Mouse (Mus musculus) retina, postnatal 7 days (tissue): Measurements from ENCODE around the gene Ppa1.
"Not testable (repeated sequence)": the region's sequence is repeated elsewhere in the genome, so short reads cannot be mapped to it uniquely, and the experiment has no call there.

Experiments
- DNase-seq: peaks from one replicate; pipeline ENCODE4 v3.0.0-alpha.2; 2012; ENCODE audit warnings: low read depth, low spot score

Ppa1 gene

DNA sequence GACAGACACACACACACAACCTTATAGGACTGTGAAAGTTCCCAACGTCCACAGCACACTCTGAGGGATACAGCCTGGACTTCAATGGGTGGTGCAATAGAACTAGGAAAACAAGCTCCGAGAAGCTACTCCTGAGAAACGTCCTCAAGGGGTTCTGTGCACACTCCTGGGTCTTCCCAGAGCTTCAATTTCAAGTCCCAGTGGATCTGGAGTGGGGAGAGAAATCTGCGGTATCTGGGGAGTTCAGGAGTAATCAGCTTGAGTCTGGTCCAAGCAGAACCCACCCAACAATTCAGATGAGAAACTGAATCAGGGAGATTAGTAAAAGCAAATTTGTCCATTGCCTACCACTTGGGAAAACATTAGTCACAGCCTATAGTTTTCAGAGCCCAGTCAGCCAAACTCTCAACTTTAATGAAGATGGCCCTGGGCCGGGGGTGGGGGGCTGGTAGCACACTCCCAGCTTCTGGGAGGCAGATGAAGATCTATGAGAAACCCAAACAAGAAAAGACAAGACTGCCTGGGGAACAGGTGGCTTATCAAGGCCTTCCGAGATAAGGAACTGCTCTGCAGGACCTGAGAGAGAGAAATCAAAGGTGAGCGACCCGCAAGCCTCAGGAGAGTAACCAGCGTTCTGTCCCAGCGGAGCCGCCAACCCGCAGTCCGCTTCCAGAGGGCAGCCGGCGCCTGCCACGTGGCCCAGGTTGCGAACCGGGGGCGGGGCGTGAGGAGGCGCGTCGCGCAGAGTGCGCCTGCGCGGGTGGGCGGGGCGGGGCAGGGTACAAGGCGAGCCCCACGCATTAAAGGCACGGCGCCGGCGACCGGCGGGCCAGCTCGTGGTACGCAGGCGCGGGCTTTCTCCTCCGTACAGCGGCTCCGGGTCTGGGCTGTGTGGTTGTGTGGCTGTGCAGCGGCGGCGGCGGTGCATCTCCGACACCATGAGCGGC lies at the start of gene Ppa1:
TSS of gene Ppa1 (plus strand) at position 763 of the 947 bp plus-strand sequence.
- DNase-seq = peak; percentile 87

GRCm38 (mm10) chr10:61599556-61600114 lies 48.7 kb upstream of the Ppa1 start:
- DNase-seq = no peak

- peak; percentile 53 for DNase-seq
Measured at GRCm38 (mm10) chr10:61602283-61603033, 45.9 kb upstream of the Ppa1 start.

- DNase-seq = no peak
Measured at GRCm38 (mm10) chr10:61604376-61605065, 43.8 kb upstream of the Ppa1 start.

- DNase-seq = not testable (repeated sequence)
Measured at GRCm38 (mm10) chr10:61605381-61605780, 43.0 kb upstream of the Ppa1 start.

- DNase-seq = peak; percentile 39
Measured at GRCm38 (mm10) chr10:61605851-61606250, 42.5 kb upstream of the Ppa1 start.

- DNase-seq = no peak
Measured at GRCm38 (mm10) chr10:61608233-61608632, 40.1 kb upstream of the Ppa1 start.

GRCm38 (mm10) chr10:61610650-61611235 lies 37.6 kb upstream of the Ppa1 start:
- no peak for DNase-seq

DNA sequence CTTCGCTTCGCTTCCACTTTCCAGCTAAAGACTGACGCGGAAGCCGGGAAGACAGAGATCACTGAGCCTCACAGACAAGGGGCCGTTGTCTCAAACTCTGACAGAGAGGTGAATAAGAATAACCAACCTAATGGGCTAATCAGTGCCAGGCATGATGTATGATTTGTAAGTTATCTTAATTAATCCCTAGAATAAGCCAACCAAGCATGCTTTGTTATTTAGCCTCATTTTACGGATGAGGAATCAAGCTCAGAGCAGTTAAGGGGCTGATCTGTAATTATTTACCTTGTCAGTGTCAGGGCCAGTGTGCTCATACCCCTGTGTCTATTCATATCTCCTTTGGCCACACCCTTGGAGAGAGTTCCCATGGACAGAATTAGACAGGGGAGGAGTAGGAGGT lies 34.0 kb upstream of the Ppa1 start:
- no peak for DNase-seq

- DNase-seq = no peak
Measured at GRCm38 (mm10) chr10:61618528-61618927, 29.8 kb upstream of the Ppa1 start.

- no peak for DNase-seq
Measured at GRCm38 (mm10) chr10:61621681-61622080, 26.7 kb upstream of the Ppa1 start.

GRCm38 (mm10) chr10:61623874-61624273 lies 24.5 kb upstream of the Ppa1 start:
- DNase-seq = not testable (repeated sequence)

DNA sequence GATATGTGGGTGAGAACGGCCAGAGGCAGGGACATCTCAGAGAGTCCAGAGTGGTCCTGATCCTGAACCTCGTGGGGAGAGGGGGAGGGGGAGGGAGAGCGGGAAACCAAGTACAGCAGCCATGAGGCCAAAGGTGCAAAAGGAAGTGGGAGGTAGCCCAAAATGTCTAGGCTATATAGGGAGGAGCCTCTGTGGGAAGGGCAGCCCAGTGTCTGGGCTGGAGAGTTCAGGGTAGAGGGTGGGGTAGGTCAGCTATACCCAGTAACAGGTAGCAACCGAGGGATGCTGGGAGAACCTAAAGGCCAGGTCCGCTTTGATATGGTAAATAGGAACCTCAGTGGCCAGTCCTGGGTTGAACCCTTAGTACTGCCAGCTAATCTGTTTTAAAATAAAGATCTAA lies 23.6 kb upstream of the Ppa1 start:
- no peak for DNase-seq

DNA sequence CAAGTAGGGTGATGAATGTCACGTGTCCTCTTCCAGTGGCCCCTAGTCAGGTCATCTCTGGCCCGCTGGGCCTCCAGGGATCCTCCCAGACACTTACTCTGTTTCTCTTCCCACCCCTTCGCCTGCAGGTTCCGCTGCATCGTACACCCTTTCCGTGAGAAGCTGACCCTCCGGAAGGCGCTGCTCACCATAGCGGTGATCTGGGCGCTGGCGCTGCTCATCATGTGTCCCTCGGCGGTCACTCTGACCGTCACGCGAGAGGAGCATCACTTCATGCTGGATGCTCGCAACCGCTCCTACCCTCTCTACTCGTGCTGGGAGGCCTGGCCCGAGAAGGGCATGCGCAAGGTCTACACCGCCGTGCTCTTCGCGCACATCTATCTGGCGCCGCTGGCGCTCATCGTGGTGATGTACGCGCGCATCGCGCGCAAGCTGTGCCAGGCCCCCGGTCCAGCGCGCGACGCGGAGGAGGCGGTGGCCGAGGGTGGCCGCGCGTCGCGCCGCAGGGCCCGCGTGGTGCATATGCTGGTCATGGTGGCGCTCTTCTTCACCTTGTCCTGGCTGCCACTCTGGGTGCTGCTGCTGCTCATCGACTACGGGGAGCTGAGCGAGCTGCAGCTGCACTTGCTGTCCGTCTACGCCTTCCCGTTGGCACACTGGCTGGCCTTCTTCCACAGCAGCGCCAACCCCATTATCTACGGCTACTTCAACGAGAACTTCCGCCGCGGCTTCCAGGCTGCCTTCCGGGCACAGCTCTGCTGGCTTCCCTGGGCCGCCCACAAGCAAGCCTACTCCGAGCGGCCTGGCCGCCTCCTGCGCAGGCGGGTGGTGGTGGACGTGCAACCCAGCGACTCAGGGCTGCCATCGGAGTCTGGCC lies 22.7 kb upstream of the Ppa1 start:
- DNase-seq = peak; percentile 25

GRCm38 (mm10) chr10:61626551-61626950 lies 21.8 kb upstream of the Ppa1 start:
- no peak for DNase-seq

- DNase-seq = no peak
Measured at GRCm38 (mm10) chr10:61627195-61627937, 21.0 kb upstream of the Ppa1 start.

DNA sequence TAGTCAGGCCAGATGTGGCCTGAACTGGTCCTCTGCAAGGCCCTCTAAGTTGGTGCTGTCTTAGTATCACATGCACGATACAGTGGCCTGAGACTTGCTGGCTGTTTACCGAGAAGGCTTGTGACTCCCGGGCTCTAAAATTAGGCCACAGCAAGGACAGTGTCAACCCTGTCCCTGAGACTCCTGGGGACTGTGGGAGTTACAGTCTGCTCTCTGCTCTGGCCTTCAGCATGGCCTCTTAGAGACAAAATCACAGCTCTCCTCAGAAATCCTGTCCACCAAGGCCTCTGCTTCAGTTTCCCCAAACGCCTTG lies 20.5 kb upstream of the Ppa1 start:
- no peak for DNase-seq

- DNase-seq = no peak
Measured at GRCm38 (mm10) chr10:61632445-61632844, 15.9 kb upstream of the Ppa1 start.

DNA sequence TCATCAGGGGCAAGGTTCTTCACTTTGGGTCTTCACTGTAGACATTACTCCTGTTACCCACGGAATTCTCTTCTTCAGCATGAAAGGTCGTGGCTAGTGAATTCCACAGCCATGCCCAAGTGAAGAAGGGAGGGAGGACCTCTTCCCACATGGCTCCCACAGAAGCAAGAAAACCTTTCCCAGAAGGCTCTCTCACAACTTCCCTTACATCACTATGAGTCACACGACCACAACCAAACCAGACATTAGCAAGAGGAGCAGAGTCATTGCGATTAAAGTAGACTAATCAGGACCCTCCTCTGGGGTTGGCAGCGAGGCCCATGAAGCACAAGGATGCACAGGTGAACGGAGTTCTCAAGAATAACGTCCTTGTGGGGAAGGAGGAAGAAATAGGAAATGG lies 11.3 kb upstream of the Ppa1 start:
- no peak for DNase-seq

DNA sequence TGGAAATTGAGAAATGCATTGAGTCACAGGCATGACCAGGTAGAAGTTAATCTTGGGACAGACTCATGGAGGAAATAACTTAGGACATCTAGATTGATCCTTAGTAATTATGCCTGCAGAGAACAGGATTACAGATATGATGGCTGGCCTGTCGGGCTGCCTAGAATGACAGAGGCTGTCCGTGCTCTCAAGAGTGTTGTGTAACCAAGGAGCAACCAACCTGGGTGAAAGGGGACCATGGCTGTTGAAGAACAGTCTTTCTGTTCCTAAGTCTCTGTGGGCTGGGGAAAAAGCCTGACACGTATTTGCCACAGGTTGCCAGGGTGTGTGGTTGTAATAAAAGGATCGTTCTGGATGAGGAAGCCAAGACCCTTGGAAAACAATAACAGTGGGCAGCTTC lies 8.0 kb upstream of the Ppa1 start:
- DNase-seq = no peak
